Mouse (Mus musculus): ENCODE data around the gene Kazn.

Gene Kazn

GRCm38 (mm10) chr4:142163862-142164261 is 75.3 kb downstream of the Kazn start:
- no peak for DNase-seq (ENCODE audit: low spot score in 2 of 2)

DNA sequence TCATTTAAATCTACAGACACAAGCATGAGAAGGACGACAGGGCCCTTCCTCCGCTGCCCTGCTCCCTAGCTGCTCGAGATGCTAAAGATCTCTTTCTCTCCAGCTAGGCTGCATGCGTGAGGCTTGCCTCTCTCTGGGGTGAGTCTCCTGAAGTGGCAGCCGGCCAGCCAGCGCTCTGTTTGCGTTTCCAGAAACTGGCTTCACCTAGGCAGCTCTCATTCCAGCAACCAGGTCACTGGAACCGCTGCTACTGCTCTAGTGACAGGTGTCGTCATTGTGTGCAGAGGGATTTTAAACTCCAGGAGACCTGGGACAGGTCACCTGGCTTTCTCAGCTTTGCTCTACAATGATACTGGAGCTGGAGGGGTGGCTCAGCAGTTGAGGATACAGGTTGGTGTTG is 76.5 kb downstream of the Kazn start:
- no peak for DNase-seq (ENCODE audit: low spot score in 2 of 2)

- no peak for DNase-seq (ENCODE audit: low spot score in 2 of 2)
Measured at GRCm38 (mm10) chr4:142162102-142162501, 77.1 kb downstream of the Kazn start.

- DNase-seq (ENCODE audit: low spot score in 2 of 2): no peak
Measured at GRCm38 (mm10) chr4:142160041-142160440, 79.2 kb downstream of the Kazn start.

- DNase-seq (ENCODE audit: low spot score in 2 of 2): no peak
Measured at GRCm38 (mm10) chr4:142156506-142156905, 82.7 kb downstream of the Kazn start.

- no peak for DNase-seq (ENCODE audit: low spot score in 2 of 2)
Measured at GRCm38 (mm10) chr4:142154246-142154645, 85.0 kb downstream of the Kazn start.

GRCm38 (mm10) chr4:142153526-142153925 is 85.7 kb downstream of the Kazn start:
- DNase-seq (ENCODE audit: low spot score in 2 of 2): peak; percentile 46 to 68

- DNase-seq (ENCODE audit: low spot score in 2 of 2): no peak
Measured at GRCm38 (mm10) chr4:142152733-142153422, 86.3 kb downstream of the Kazn start.

DNA sequence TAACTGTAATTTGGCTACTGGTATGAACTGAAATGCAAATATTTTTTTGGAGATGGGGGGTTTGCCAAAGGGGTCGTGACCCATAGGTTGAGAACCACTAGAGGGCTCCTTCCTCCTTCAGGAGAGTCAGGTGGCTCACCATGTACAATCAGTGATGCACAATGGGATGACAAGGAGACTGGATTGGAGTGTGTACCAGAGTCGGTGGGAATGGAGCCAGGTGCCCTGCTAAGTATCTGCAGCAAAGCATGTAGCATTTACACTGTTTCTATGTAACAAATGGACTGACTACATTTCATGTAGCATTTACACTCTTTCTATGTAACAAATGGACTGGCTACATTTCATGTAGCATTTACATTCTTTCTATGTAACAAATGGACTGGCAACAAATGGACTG is 89.1 kb downstream of the Kazn start:
- DNase-seq (ENCODE audit: low spot score in 2 of 2): no peak

GRCm38 (mm10) chr4:142149202-142149601 is 90.0 kb downstream of the Kazn start:
- no peak for DNase-seq (ENCODE audit: low spot score in 2 of 2)

DNA sequence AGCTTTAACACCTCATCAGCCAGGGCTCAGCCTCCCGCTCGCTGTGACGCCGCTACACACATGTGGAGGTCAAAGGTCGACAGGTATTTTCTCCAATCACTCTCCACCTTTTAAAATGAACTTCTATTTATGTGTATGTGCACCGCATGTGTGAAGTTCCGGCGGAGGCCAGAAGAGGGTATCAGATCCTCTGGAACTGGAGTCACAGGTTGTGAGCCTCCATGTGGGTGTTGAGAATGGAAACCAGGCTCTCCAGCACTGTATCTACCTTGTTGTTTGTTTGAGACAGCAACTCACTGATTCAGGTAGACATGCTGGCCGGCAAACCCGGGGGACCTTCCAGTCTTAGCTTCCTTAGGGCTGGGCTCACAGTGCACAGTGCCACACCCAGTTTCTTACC is 91.5 kb downstream of the Kazn start:
- no peak for DNase-seq (ENCODE audit: low spot score in 2 of 2)

- DNase-seq (ENCODE audit: low spot score in 2 of 2): no peak
Measured at GRCm38 (mm10) chr4:142144096-142144495, 95.1 kb downstream of the Kazn start.

- DNase-seq (ENCODE audit: low spot score in 2 of 2): no peak
Measured at GRCm38 (mm10) chr4:142143290-142143689, 95.9 kb downstream of the Kazn start.

- DNase-seq (ENCODE audit: low spot score in 2 of 2): no peak
Measured at GRCm38 (mm10) chr4:142139729-142140128, 99.5 kb downstream of the Kazn start.

DNA sequence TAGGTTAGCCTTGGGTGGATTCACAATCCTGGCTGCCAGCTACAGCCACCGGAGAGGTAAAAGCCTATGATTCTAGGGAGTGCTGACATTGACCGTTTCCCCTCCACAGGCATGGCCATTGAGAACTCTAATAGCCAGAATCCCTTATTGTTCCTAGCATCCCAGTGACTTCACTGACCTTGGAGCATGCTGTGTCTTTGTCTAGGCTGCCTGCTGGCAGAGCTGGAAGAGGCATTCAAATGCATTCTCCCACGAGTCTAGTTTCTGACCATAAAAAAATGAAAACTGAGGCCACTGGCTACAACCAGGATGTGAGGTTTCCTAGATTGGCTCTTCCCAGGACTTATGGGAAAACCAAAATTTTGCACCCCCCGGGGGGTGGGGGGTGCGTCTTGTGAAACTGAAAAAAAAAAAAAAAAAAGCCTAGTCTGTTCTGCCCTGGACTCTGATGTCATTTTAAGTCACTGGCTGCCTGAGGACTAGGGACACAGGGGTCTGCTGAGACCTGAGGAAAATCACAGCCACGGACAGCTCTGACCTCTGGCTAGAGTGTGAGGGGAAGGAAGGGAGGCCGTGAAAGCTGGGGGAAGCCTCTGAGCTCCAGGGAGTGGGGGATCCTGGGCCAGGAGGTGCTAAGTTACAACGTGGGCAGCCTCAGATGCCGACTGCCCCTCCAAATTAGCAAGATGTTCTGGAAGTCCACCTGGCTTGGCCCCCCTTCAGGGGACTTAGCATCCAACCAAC is 100.7 kb downstream of the Kazn start:
- no peak for DNase-seq (ENCODE audit: low spot score in 2 of 2)

- DNase-seq (ENCODE audit: low spot score in 2 of 2): no peak
Measured at GRCm38 (mm10) chr4:142136766-142137503, 102.3 kb downstream of the Kazn start.

DNA sequence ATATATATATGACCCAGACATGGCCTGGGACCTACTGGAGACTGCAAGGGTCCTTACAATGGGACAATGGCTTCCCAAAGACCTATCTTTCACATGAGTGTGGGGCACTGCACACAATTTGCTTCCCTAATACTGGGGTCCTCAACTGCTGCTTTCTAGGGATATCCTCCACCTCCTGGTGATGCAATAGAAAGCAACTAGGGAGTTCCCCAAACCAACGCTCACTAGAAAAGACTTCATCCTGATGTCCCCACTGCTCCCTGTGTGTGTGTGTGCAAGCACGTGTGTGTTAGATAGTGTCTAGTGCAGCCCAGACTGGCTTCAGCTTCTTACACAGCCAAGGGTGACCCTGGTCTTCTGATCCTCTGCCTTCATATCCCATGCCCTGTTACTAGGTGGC is 103.7 kb downstream of the Kazn start:
- DNase-seq (ENCODE audit: low spot score in 2 of 2): no peak

GRCm38 (mm10) chr4:142130162-142130561 is 109.0 kb downstream of the Kazn start:
- no peak for DNase-seq (ENCODE audit: low spot score in 2 of 2)

DNA sequence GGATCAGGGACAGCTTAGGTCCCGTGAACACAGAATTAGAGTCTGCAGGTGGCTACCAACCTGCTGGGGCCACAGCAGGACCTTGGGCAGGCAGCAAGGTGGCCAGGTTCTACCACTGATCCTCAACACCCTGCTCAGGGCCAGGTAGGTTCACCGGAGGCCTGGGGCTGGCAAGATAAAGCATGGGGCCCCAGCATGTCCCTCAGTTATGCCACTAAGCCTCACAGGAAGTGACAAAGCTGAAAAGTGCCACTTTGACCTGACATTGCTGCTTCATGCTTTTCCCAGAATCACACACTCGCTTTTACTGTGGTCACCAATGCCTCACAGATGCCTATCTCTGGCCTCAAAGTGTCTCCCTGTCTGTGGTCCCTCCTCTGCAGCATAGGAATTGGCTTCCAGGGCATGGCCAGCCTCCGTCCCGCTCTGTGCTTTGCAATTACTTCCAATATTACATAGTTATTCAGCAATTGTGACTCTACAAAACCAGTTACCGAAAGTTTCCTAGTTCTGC is 111.9 kb downstream of the Kazn start:
- no peak for DNase-seq (ENCODE audit: low spot score in 2 of 2)

DNA sequence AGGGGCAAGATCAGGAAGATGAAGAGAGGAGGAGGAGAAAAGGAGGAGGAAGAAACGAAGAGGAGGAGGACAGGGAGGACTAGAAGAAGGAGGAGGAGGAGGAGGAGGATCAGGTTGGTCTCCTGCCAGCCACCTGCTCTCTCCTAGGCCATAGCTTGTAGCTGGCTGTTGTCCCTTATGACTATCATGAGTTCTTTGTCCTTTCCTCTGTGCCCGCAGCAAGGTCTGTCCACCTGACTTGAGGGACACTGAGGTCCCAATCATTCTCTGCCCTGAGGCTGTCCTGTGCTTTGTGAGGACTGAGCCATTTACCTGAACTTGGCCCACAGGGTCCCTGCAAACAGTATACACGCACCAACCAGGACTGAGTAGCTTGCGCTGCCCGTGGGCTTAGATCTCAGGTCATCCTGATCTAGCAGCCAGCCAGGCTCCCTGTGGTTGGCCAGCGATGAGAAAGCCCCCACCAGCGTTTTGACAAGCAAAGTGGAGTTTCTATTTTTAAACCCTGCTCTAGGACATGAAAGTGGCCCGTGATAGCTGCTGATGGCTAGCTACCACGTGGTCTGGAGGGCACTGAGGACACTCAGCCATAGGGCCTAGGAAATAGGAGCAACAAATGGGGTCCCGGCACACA is 112.4 kb downstream of the Kazn start:
- no peak for DNase-seq (ENCODE audit: low spot score in 2 of 2)

DNA sequence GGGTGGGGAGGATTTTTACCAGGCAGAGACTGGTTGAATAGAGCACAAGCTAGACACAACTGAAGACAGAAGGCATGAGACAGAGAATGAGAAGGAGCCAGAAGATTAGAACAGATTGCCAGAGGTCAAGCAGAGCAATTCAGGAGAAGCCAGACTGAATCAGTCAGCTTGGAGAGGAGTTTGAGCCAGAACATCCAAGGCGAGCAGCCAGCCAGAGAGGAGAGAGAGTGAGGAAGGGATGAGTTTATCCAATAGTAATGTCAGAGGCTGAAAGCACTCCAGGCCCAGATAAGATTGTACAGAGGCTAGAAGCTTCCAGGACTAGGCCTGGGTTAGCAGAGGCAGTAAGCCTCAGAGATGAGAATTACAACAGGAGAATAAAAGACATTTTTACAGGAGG is 118.0 kb downstream of the Kazn start:
- DNase-seq (ENCODE audit: low spot score in 2 of 2): no peak

GRCm38 (mm10) chr4:142118522-142118921 is 120.7 kb downstream of the Kazn start:
- DNase-seq (ENCODE audit: low spot score in 2 of 2): no peak
